Mouse (Mus musculus): ENCODE results near the gene Ppp1ca. TPM values are rescaled to one million over a fixed set of nuclear protein-coding genes. Genes with fewer than 3 reads are reported as not detected.

Gene Ppp1ca
- polyA plus RNA-seq, 1 experiment from 2014 or later: 931 TPM

DNA sequence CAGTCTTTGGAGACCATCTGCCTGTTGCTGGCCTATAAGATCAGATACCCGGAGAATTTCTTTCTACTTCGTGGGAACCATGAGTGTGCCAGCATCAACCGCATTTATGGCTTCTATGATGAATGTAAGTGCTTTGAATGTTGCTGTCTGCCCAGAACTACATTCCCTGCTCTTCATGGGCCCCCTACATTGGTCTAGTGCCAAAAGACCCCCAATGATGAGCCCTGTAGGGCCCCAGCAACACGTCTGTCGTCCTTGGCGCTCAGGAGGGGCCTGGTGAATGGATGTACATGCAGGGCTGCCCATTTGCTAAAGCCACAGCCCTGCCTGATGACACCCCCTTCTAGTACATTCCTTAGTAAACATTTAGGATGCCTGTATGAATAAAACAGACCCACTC, 1.3 kb downstream of the Ppp1ca start:
- 45% methylated on average over 6 of the region's 6 CpGs for WGBS
- no peak for ATAC-seq (ENCODE audit: low read depth)
- H3K4me1 ChIP-seq (replicated peaks; ENCODE audit: control insufficient read depth, insufficient read depth, low read length): peaks cover 16% of the 10 kb centered on the region
- H3K9ac ChIP-seq (ENCODE audit: low read length): peak overlapping the region; percentile 99
- no peaks in the 10 kb centered on the region for H3K27me3 ChIP-seq (ENCODE audit: control insufficient read depth, insufficient read depth, low read depth, low read length)
- H3K27ac ChIP-seq (ENCODE audit: low read length): no peak overlapping the region; the same call in 1 of the 2 replicates
- no peaks in the 10 kb centered on the region for H3K9me3 ChIP-seq (ENCODE audit: control insufficient read depth, low read length)
- H3K36me3 ChIP-seq (ENCODE audit: control insufficient read depth, insufficient read depth, low read length): peaks cover 35% of the 10 kb centered on the region
- H3K4me2 ChIP-seq (ENCODE audit: low read depth, low read length): peak overlapping the region; percentile 73
- peak overlapping the region; percentile 88 for H3K4me3 ChIP-seq (ENCODE audit: low read length)

- H3K4me3 ChIP-seq (ENCODE audit: low read length): no peak overlapping the region
- 79% methylated on average over 8 of the region's 8 CpGs for WGBS
- no peak overlapping the region for H3K27ac ChIP-seq (ENCODE audit: low read length)
- H3K36me3 ChIP-seq (ENCODE audit: control insufficient read depth, insufficient read depth, low read length): peaks cover 35% of the 10 kb centered on the region
- no peak overlapping the region for H3K4me2 ChIP-seq (ENCODE audit: low read depth, low read length)
- peaks cover 16% of the 10 kb centered on the region for H3K4me1 ChIP-seq (replicated peaks; ENCODE audit: control insufficient read depth, insufficient read depth, low read length)
- ATAC-seq (ENCODE audit: low read depth): no peak
- no peaks in the 10 kb centered on the region for H3K9me3 ChIP-seq (ENCODE audit: control insufficient read depth, low read length)
- no peak overlapping the region for H3K9ac ChIP-seq (ENCODE audit: low read length)
- no peaks in the 10 kb centered on the region for H3K27me3 ChIP-seq (ENCODE audit: control insufficient read depth, insufficient read depth, low read depth, low read length)
Observed at GRCm38 (mm10) chr19:4194021-4194724, 2.3 kb downstream of the Ppp1ca start.

DNA sequence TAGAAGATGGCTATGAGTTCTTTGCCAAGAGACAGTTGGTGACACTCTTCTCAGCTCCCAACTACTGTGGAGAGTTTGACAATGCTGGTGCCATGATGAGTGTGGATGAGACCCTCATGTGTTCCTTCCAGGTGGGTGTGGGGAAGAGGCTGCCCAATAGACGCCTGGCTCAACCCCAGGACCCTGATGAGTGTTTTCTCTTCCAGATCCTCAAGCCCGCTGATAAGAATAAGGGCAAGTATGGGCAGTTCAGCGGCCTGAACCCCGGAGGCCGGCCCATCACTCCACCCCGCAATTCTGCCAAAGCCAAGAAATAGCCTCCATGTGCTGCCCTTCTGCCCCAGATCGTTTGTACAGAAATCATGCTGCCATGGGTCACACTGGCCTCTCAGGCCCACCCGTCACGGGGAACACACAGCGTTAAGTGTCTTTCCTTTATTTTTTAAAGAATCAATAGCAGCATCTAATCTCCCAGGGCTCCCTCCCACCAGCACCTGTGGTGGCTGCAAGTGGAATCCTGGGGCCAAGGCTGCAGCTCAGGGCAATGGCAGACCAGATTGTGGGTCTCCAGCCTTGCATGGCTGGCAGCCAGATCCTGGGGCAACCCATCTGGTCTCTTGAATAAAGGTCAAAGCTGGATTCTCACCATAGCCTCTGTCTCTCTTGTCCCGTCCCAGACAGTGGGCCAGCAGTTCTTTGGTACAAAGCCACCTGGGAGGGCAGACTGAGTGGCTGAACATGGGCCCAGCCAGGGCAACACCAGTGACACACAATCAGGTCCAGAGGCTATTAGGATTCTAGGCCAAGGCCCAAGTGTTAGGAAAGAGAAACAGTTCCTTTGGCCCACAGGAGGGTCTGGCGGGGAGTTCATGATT, 3.1 kb downstream of the Ppp1ca start:
- Histone ChIP-seq H3K27me3 (ENCODE audit: control insufficient read depth, insufficient read depth, low read depth, low read length) (no peaks in the 10 kb centered on the region), H3K27ac (ENCODE audit: low read length) (no peak overlapping the region), H3K9ac (ENCODE audit: low read length) (no peak overlapping the region), H3K4me2 (ENCODE audit: low read depth, low read length) (no peak overlapping the region), H3K4me3 (ENCODE audit: low read length) (no peak overlapping the region), H3K9me3 (ENCODE audit: control insufficient read depth, low read length) (no peaks in the 10 kb centered on the region), H3K36me3 (ENCODE audit: control insufficient read depth, insufficient read depth, low read length) (peaks cover 39% of the 10 kb centered on the region), H3K4me1 (replicated peaks; ENCODE audit: control insufficient read depth, insufficient read depth, low read length) (peaks cover 16% of the 10 kb centered on the region)
- no peak for ATAC-seq (ENCODE audit: low read depth)
- 70% methylated on average over 12 of the region's 12 CpGs for WGBS

- ATAC-seq (ENCODE audit: low read depth): no peak
- peaks cover 39% of the 10 kb centered on the region for H3K36me3 ChIP-seq (ENCODE audit: control insufficient read depth, insufficient read depth, low read length)
- 49% methylated on average over 2 of the region's 2 CpGs for WGBS
- no peak overlapping the region for H3K4me2 ChIP-seq (ENCODE audit: low read depth, low read length)
- peaks cover 25% of the 10 kb centered on the region for H3K4me1 ChIP-seq (replicated peaks; ENCODE audit: control insufficient read depth, insufficient read depth, low read length)
- H3K27me3 ChIP-seq (ENCODE audit: control insufficient read depth, insufficient read depth, low read depth, low read length): no peaks in the 10 kb centered on the region
- H3K4me3 ChIP-seq (ENCODE audit: low read length): no peak overlapping the region
- no peak overlapping the region for H3K9ac ChIP-seq (ENCODE audit: low read length)
- no peak overlapping the region for H3K27ac ChIP-seq (ENCODE audit: low read length)
- no peaks in the 10 kb centered on the region for H3K9me3 ChIP-seq (ENCODE audit: control insufficient read depth, low read length)
Observed at GRCm38 (mm10) chr19:4196048-4196447, 4.2 kb downstream of the Ppp1ca start.

GRCm38 (mm10) chr19:4196548-4196947, 4.7 kb downstream of the Ppp1ca start:
- ATAC-seq (ENCODE audit: low read depth): no peak
- WGBS: 27% methylated on average over 5 of the region's 5 CpGs
- H3K27me3 ChIP-seq (ENCODE audit: control insufficient read depth, insufficient read depth, low read depth, low read length): no peaks in the 10 kb centered on the region
- peaks cover 39% of the 10 kb centered on the region for H3K36me3 ChIP-seq (ENCODE audit: control insufficient read depth, insufficient read depth, low read length)
- no peak overlapping the region for H3K27ac ChIP-seq (ENCODE audit: low read length)
- no peak overlapping the region for H3K9ac ChIP-seq (ENCODE audit: low read length)
- H3K4me2 ChIP-seq (ENCODE audit: low read depth, low read length): no peak overlapping the region
- no peaks in the 10 kb centered on the region for H3K9me3 ChIP-seq (ENCODE audit: control insufficient read depth, low read length)
- peaks cover 20% of the 10 kb centered on the region for H3K4me1 ChIP-seq (replicated peaks; ENCODE audit: control insufficient read depth, insufficient read depth, low read length)
- H3K4me3 ChIP-seq (ENCODE audit: low read length): no peak overlapping the region

- Histone ChIP-seq H3K27ac (ENCODE audit: low read length) (no peak overlapping the region), H3K4me3 (ENCODE audit: low read length) (no peak overlapping the region), H3K9me3 (ENCODE audit: control insufficient read depth, low read length) (no peaks in the 10 kb centered on the region), H3K4me1 (replicated peaks; ENCODE audit: control insufficient read depth, insufficient read depth, low read length) (peaks cover 23% of the 10 kb centered on the region), H3K36me3 (ENCODE audit: control insufficient read depth, insufficient read depth, low read length) (peaks cover 39% of the 10 kb centered on the region), H3K4me2 (ENCODE audit: low read depth, low read length) (no peak overlapping the region), H3K27me3 (ENCODE audit: control insufficient read depth, insufficient read depth, low read depth, low read length) (no peaks in the 10 kb centered on the region), H3K9ac (ENCODE audit: low read length) (no peak overlapping the region)
- 66% methylated on average over 3 of the region's 3 CpGs for WGBS
- no peak for ATAC-seq (ENCODE audit: low read depth)
Observed at GRCm38 (mm10) chr19:4197180-4197579, 5.3 kb downstream of the Ppp1ca start.

GRCm38 (mm10) chr19:4201291-4201909, 9.5 kb downstream of the Ppp1ca start, which contains the start of gene Rad9a:
Gene Rad9a, minus strand, starts transcription at chr19:4201662.
- peaks cover 14% of the 10 kb centered on the region for H3K36me3 ChIP-seq (ENCODE audit: control insufficient read depth, insufficient read depth, low read length)
- peak within 1 kb of the TSS; percentile 76 for H3K27ac ChIP-seq (ENCODE audit: low read length)
- H3K27me3 ChIP-seq (ENCODE audit: control insufficient read depth, insufficient read depth, low read depth, low read length): peaks cover 4% of the 10 kb centered on the region; the same call in 1 of the 2 replicates
- peak within 1 kb of the TSS; percentile 99 for H3K4me2 ChIP-seq (ENCODE audit: low read depth, low read length)
- peaks cover 20% of the 10 kb centered on the region for H3K4me1 ChIP-seq (replicated peaks; ENCODE audit: control insufficient read depth, insufficient read depth, low read length)
- H3K9ac ChIP-seq (ENCODE audit: low read length): peak within 1 kb of the TSS; percentile 92
- peak within 1 kb of the TSS; percentile 84 for H3K4me3 ChIP-seq (ENCODE audit: low read length)
- under 1% methylated on average over 34 of the region's 34 CpGs for WGBS
- peak; percentile 85 for ATAC-seq (ENCODE audit: low read depth)
- H3K9me3 ChIP-seq (ENCODE audit: control insufficient read depth, low read length): no peaks in the 10 kb centered on the region

GRCm38 (mm10) chr19:4202149-4202548, 10.3 kb downstream of the Ppp1ca start:
- peak overlapping the region; percentile 45; the same call in 1 of the 2 replicates for H3K27ac ChIP-seq (ENCODE audit: low read length)
- peaks cover 9% of the 10 kb centered on the region for H3K36me3 ChIP-seq (ENCODE audit: control insufficient read depth, insufficient read depth, low read length)
- H3K4me1 ChIP-seq (replicated peaks; ENCODE audit: control insufficient read depth, insufficient read depth, low read length): peaks cover 20% of the 10 kb centered on the region
- peak overlapping the region; percentile 84 for H3K4me3 ChIP-seq (ENCODE audit: low read length)
- no peaks in the 10 kb centered on the region for H3K9me3 ChIP-seq (ENCODE audit: control insufficient read depth, low read length)
- peaks cover 6% of the 10 kb centered on the region for H3K27me3 ChIP-seq (ENCODE audit: control insufficient read depth, insufficient read depth, low read depth, low read length)
- peak overlapping the region; percentile 99 for H3K4me2 ChIP-seq (ENCODE audit: low read depth, low read length)
- H3K9ac ChIP-seq (ENCODE audit: low read length): peak overlapping the region; percentile 86
- 23% methylated on average over 7 of the region's 7 CpGs for WGBS
- no peak for ATAC-seq (ENCODE audit: low read depth)

- H3K36me3 ChIP-seq (ENCODE audit: control insufficient read depth, insufficient read depth, low read length): peaks cover 4% of the 10 kb centered on the region; the same call in 1 of the 2 replicates
- no peak overlapping the region for H3K4me2 ChIP-seq (ENCODE audit: low read depth, low read length)
- peak overlapping the region; percentile 66; the same call in 1 of the 2 replicates for H3K27ac ChIP-seq (ENCODE audit: low read length)
- H3K9me3 ChIP-seq (ENCODE audit: control insufficient read depth, low read length): no peaks in the 10 kb centered on the region
- WGBS: 64% methylated on average over 3 of the region's 3 CpGs
- H3K27me3 ChIP-seq (ENCODE audit: control insufficient read depth, insufficient read depth, low read depth, low read length): peaks cover 6% of the 10 kb centered on the region
- no peak overlapping the region for H3K4me3 ChIP-seq (ENCODE audit: low read length)
- H3K4me1 ChIP-seq (replicated peaks; ENCODE audit: control insufficient read depth, insufficient read depth, low read length): peaks cover 20% of the 10 kb centered on the region
- no peak for ATAC-seq (ENCODE audit: low read depth)
- H3K9ac ChIP-seq (ENCODE audit: low read length): 0 out of 2 replicates have a peak overlapping the region, but pooled peaks have one; percentile 11
Observed at GRCm38 (mm10) chr19:4203148-4203547, 11.3 kb downstream of the Ppp1ca start.
